Mouse (Mus musculus) small intestine, adult 2 months (tissue): ENCODE results near the gene Bsg. TPM values are rescaled to one million over a fixed set of nuclear protein-coding genes. Genes with fewer than 3 reads are reported as not detected.
A peak's percentile ranks its signal among the peaks of the same experiment; 100 is the strongest.

Source experiments
- H3K27ac ChIP-seq: fragments of 200-500 bp; 2 replicates; pipeline ENCODE4 v1.5.1; 2012; ENCODE audit warnings: low read depth, low read length, control low read depth, inconsistent platforms; ENCODE audit not compliant: insufficient read depth
- H3K27me3 ChIP-seq: fragments of 200-500 bp; 2 replicates; pipeline ENCODE4 v1.6.1; 2012; ENCODE audit warnings: mild to moderate bottlenecking, moderate library complexity, low read length, inconsistent platforms; ENCODE audit not compliant: control insufficient read depth, insufficient read depth
- H3K36me3 ChIP-seq: fragments of 200-500 bp; 2 replicates; pipeline ENCODE4 v1.6.1; 2012; ENCODE audit warnings: mild to moderate bottlenecking, low read length, control low read depth, inconsistent platforms; ENCODE audit not compliant: control insufficient read depth, insufficient read depth
- H3K4me1 ChIP-seq: fragments of 200-500 bp; 2 replicates; pipeline ENCODE4 v1.6.1; 2012; ENCODE audit warnings: low read length, inconsistent platforms, mixed read lengths; ENCODE audit not compliant: control insufficient read depth, insufficient read depth, insufficient read length
- H3K4me3 ChIP-seq: fragments of 200-500 bp; 2 replicates; pipeline ENCODE4 v1.5.1; 2012; ENCODE audit warnings: low read depth, mild to moderate bottlenecking, control low read depth, inconsistent platforms, low read length, moderate library complexity
- CTCF ChIP-seq: fragments of 200-500 bp; IDR thresholded peaks from 2 replicates; pipeline ENCODE4 v1.5.1; 2012; ENCODE audit warnings: low read depth, mild to moderate bottlenecking, control low read depth, inconsistent platforms, low read length, moderate library complexity, mixed read lengths; ENCODE audit not compliant: insufficient replicate concordance, insufficient read length; ENCODE audit errors: extremely low read depth
- POLR2A ChIP-seq: fragments of 200-500 bp; IDR thresholded peaks from 2 replicates; pipeline ENCODE4 v1.6.1; 2012; ENCODE audit warnings: low read depth, mild to moderate bottlenecking, control low read depth, inconsistent platforms, low read length, moderate library complexity
- WGBS: fragments of 180-500 bp; shearing (Covaris S2); methylation state at CpG from one replicate; pipeline ENCODE4 v1.1.7; 2018; 5-methylcytosine and 5-hydroxymethylcytosine counted together
- polyA plus RNA-seq: library from polyadenylated mRNA; depleted of rRNA; stranded (reverse); fragments of >200 nt; gene quantifications from 2 replicates; pipeline ENCODE4 v1.2.3, GENCODE M21; 2012; rRNA removed

The Bsg gene
- polyA plus RNA-seq: 1,266 and 1,465 TPM in 2 replicates

DNA sequence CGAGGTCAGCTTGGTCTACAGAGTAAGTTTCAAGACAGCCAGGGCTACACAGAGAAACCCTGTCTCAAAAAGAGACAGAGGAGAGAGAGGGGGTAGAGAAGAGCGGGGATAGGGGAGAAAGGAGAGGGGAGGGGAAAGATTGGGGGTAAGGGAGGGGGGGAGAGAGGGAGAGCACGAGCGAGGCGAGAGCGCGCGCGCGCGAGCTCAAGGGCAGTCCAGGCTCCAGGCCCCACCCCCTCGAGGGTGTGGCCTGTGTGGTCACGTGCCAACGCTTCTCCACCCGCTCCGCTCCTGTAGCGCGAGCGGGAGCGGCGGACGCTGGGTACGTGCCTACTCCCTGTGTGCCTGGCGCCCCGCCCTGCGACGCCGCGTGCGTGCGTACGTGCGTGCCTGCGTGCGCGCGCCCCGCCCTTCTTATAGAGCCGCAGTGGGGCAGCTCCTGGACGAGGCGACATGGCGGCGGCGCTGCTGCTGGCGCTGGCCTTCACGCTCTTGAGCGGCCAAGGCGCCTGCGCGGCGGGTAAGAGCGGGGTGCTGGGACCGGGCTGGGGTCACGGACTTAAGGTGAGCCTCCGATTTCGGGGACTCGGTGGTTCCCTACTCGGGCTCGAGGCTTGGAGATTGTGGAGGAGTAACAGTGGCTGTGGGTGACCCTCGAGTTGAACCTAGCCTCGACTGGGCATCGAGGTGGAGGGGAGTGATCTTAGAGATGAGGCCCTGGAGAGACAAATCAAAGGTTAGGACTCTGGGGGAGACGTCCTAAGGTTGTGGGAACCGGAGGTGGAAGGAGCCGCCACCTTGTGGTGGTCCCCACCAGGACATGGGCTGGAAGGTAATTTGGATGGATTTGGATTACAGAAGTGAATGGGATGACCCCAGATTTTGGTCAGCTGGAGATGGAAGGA is at the start of gene Bsg:
Gene Bsg, plus strand, starts transcription at position 427 of the 905 bp plus-strand sequence.
- TF ChIP-seq CTCF (peak; percentile 50; the same call in 1 of the 2 replicates), POLR2A (peak; percentile 96)
- H3K4me3 ChIP-seq: peak within 1 kb of the TSS; percentile 93
- under 1% methylated on average over 65 of the region's 65 CpGs for WGBS
- H3K27ac ChIP-seq: peak within 1 kb of the TSS; percentile 71
- no peaks in the 10 kb centered on the region for H3K27me3 ChIP-seq
- H3K36me3 ChIP-seq: peaks cover 11% of the 10 kb centered on the region
- peaks cover 48% of the 10 kb centered on the region for H3K4me1 ChIP-seq

DNA sequence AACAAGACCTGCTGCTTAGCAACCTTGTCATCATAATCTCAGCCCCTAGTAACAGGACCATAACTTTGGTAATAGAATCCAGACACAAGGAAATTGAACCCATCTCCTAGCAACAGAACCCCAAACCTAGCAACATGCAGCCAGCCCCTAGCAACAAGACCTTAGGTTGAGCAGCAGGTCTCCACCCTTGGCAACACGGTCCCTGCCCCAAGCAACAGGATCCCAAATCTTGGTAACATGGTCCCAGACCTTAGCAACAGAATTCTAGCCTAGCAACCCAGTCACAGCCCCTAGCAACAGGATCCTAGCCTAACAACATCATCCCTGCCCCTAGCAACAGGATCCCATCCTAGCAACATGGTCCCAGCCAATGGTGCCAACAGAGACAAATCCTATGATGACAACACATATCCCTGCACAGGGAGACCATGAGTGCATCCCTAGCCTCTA is 49.3 kb upstream of the Bsg start:
- Histone ChIP-seq H3K4me3 (no peak overlapping the region), H3K27ac (no peak overlapping the region), H3K36me3 (no peaks in the 10 kb centered on the region), H3K4me1 (no peaks in the 10 kb centered on the region), H3K27me3 (no peaks in the 10 kb centered on the region)
- 3% methylated on average over 1 of the region's 1 CpGs for WGBS
- TF ChIP-seq CTCF (no peak), POLR2A (no peak)

DNA sequence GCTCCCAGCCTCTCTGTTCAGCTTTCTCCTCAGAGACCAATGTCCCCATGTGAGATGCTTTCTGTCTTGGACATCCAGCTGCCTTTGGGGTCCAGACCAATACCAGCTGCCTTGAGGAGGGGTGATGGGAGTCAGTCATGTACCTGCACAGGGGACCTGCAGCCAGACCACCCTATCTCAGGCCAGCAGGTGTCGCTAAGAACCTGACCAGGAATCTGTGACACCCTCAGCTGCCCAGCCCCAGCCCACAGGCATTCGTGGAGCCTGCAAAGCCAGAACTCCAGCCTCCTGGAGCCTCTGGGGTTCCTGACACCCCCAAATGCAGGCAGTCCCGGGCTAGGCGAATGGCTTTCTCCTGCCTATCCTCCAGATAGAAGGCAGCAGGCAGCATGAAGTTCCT is 45.5 kb upstream of the Bsg start:
- H3K27me3 ChIP-seq: no peaks in the 10 kb centered on the region
- no peak overlapping the region for H3K4me3 ChIP-seq
- H3K36me3 ChIP-seq: no peaks in the 10 kb centered on the region
- TF ChIP-seq CTCF: no peak
- TF ChIP-seq POLR2A: no peak
- H3K27ac ChIP-seq: no peak overlapping the region
- 18% methylated on average over 4 of the region's 4 CpGs for WGBS
- H3K4me1 ChIP-seq: no peaks in the 10 kb centered on the region

DNA sequence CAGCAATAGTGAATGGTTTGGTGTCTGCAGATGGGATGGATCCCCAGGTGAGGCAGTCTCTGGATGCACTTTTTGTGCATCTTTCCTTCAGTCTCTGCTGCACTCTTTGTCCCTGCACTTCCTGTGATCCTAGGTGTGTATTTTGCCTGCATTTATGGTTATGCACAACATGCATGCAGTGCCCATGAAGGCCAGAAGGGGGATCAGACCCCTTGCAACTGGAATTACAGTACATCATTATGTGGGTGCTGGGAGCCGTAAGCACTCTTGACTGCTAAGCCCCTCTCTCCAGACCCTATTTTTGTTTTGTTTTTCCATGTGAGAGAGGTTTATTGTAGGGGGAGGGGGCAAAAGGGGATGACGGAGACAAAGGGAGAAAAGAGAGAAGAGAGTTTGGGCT is 44.0 kb upstream of the Bsg start:
- Histone ChIP-seq H3K27me3 (no peaks in the 10 kb centered on the region), H3K4me1 (no peaks in the 10 kb centered on the region), H3K36me3 (no peaks in the 10 kb centered on the region), H3K27ac (no peak overlapping the region), H3K4me3 (no peak overlapping the region)
- 84% methylated on average over 2 of the region's 2 CpGs for WGBS
- TF ChIP-seq CTCF (no peak), POLR2A (no peak)

DNA sequence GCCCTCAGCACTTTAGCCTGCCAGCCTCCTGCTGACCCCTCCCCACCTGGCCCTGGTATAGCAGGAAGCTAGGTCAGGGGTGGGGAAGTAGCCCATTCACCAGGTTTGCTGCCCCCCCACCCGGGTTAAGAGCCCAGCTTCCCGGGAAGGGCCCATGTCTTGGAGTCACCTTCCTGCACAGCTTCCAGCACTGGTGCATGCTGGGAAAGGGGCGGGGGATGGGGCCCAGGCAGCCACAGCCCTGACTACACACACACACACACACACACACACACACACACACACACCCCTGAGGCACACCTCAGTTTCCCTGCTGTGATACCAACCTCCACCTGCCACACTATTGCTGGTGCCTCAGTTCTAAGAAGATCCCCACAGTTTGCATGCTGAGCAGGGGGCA is 42.4 kb upstream of the Bsg start:
- Histone ChIP-seq H3K4me1 (no peaks in the 10 kb centered on the region), H3K27me3 (no peaks in the 10 kb centered on the region), H3K27ac (no peak overlapping the region), H3K36me3 (no peaks in the 10 kb centered on the region), H3K4me3 (no peak overlapping the region)
- 32% methylated on average over 3 of the region's 3 CpGs for WGBS
- TF ChIP-seq POLR2A: no peak
- no peak for TF ChIP-seq CTCF

DNA sequence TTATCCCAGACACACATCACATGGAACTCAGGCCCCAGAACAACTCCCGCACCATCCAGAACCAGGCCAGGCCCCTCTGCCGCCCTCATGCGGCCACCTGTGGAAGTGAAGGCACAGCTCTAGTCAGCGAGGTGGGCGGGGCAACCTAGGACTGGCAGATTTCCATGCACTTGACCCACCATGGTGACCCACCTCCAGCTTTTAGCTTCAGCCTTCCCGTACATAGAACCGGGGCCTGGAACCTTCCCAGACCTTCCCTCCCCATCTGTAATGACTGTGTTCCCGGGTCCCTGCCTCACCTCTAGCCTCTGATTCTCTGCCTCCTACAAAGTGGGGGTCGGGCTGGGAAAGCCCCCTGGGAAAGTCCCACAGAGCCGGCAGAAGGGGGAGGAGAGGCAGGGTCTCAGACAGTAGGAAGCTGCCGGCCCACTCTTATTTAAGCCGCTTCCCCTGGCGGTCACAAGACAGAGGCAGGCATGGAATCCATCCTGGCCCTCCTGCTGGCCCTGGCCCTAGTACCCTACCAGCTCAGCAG is 40.1 kb upstream of the Bsg start, which contains the start of gene Madcam1:
Gene Madcam1, plus strand, starts transcription at position 429 of the 535 bp plus-strand sequence.
- WGBS: 15% methylated on average over 13 of the region's 13 CpGs
- Histone ChIP-seq H3K27ac (no peak within 1 kb of the TSS), H3K4me3 (no peak within 1 kb of the TSS), H3K36me3 (no peaks in the 10 kb centered on the region), H3K4me1 (no peaks in the 10 kb centered on the region), H3K27me3 (no peaks in the 10 kb centered on the region)
- peak; percentile 89 for TF ChIP-seq CTCF
- TF ChIP-seq POLR2A: no peak

DNA sequence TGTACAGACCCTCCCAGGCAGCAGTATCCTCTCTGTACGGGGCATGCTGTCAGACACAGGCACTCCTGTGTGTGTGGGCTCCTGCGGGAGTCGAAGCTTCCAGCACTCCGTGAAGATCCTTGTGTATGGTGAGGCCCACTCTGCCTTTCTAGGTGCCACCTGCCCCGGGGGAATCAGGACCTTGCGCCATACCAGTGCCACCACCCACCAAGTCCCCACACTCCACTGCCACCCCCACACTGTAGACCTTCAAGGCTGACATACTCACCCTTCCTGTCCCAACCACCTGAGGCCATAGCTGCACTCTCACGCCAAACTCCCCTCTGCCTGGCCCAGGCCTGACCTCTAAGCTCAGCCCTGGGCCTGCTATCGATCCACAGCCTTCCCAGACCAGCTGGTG is 39.2 kb upstream of the Bsg start:
- H3K27me3 ChIP-seq: no peaks in the 10 kb centered on the region
- no peak overlapping the region for H3K4me3 ChIP-seq
- TF ChIP-seq CTCF: no peak
- TF ChIP-seq POLR2A: no peak
- WGBS: 79% methylated on average over 8 of the region's 8 CpGs
- no peaks in the 10 kb centered on the region for H3K36me3 ChIP-seq
- H3K4me1 ChIP-seq: peaks cover 3% of the 10 kb centered on the region; the same call in 1 of the 2 replicates
- no peak overlapping the region for H3K27ac ChIP-seq
